Mouse (Mus musculus) lung, postnatal 0 days (tissue): ENCODE results near the gene Gys1.

Source experiments
- CTCF ChIP-seq: IDR thresholded peaks from 2 replicates; pipeline ENCODE4 v1.5.1; 2016; ENCODE audit warnings: antibody characterized with exemption, mild to moderate bottlenecking
- EP300 ChIP-seq: IDR thresholded peaks from 2 replicates; pipeline ENCODE4 v1.6.1; 2016; ENCODE audit warnings: antibody characterized with exemption, mild to moderate bottlenecking, control low read depth

DNA sequence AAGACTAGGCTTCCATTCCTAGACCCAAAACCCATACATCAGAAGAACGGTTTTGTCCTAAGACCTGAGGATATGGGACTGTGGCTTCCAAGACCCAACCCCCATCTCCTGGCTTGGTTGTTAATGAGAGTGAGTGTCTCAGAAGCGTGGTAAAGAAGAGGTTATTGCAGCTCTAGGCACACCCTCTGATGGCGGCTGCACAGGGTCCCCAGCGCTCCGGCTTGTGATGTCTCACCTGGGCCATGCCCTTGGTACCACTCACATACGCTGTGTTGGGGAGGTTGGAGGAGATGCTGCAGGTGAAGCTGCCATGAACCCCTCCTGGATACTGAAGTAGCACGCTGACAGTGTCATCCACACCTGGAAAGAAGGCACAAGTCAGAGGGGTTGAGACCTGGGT, 44.1 kb downstream of the Gys1 start:
- no peak for TF ChIP-seq CTCF
- no peak for TF ChIP-seq EP300
